Mouse (Mus musculus) lung, postnatal 10 days (tissue): Measurements from ENCODE around the gene Gm3187.
"Not testable (repeated sequence)": the region's sequence is repeated elsewhere in the genome, so short reads cannot be mapped to it uniquely, and the experiment has no call there.

Source experiments
- DNase-seq: peaks from one replicate; pipeline ENCODE4 v3.0.0; 2021

The Gm3187 gene

GRCm38 (mm10) chr14:5483907-5484306 is at the start of gene Gm3187:
Gene Gm3187 (plus strand): TSS chr14:5484207.
- not testable (repeated sequence) for DNase-seq

- not testable (repeated sequence) for DNase-seq
These were observed 28.6 kb upstream of the Gm3187 start, which contains the start of gene Gm3194 for GRCm38 (mm10) chr14:5455367-5455766. Gene Gm3194 (minus strand): TSS chr14:5455467.

GRCm38 (mm10) chr14:5460469-5460868 is 23.5 kb upstream of the Gm3187 start:
- not testable (repeated sequence) for DNase-seq

- not testable (repeated sequence) for DNase-seq
These were observed 6.3 kb upstream of the Gm3187 start, which contains the start of gene Gm8246 for GRCm38 (mm10) chr14:5477730-5478129. Gene Gm8246 (minus strand): TSS chr14:5477830.

- DNase-seq = not testable (repeated sequence)
These were observed 17.4 kb downstream of the Gm3187 start, which contains the start of gene Gm3488 for GRCm38 (mm10) chr14:5501374-5501773. Gene Gm3488 (plus strand): TSS chr14:5501674.

- not testable (repeated sequence) for DNase-seq
These were observed 54.2 kb downstream of the Gm3187 start, which contains the start of gene Gm3532 for GRCm38 (mm10) chr14:5538196-5538595. Gene Gm3532 (plus strand): TSS chr14:5538496.
